Mouse (Mus musculus) CH12.LX (cell line): Measurements from ENCODE around the gene 1300017J02Rik. TPM values are rescaled to one million over a fixed set of nuclear protein-coding genes. Genes with fewer than 3 reads are reported as not detected.
A peak's percentile ranks its signal among the peaks of the same experiment; 100 is the strongest.

Source experiments
- DNase-seq: peaks from one replicate; pipeline ENCODE4 v3.0.0-alpha.2; 2013; ENCODE audit errors: extremely low read depth
- H3K27ac ChIP-seq: 2 replicates; pipeline ENCODE4 v1.5.1; 2012; ENCODE audit warnings: low read depth, mild to moderate bottlenecking, control low read depth, moderate library complexity; ENCODE audit not compliant: insufficient read depth
- H3K27me3 ChIP-seq: replicated peaks from 2 replicates; pipeline ENCODE3; 2012; ENCODE audit warnings: inconsistent platforms
- H3K36me3 ChIP-seq, 2 experiments: replicated peaks in 1 of 2; 2 replicates each; pipeline versions ENCODE3 to v1.6.1; 2012; ENCODE audit warnings: inconsistent platforms in 1 of 2, low read length in 1 of 2, mild to moderate bottlenecking in 1 of 2, mixed read lengths in 1 of 2, moderate library complexity in 1 of 2; ENCODE audit not compliant: control insufficient read depth in 1 of 2, insufficient read depth in 1 of 2
- H3K4me1 ChIP-seq, 2 experiments: 2 replicates each; pipeline ENCODE4 v1.6.1; 2012; ENCODE audit warnings: inconsistent platforms in 1 of 2, moderate library complexity in 1 of 2; ENCODE audit not compliant: insufficient read depth in 2 of 2, control insufficient read depth in 1 of 2
- H3K4me2 ChIP-seq: 2 replicates; pipeline ENCODE4 v1.6.1; 2012; ENCODE audit warnings: low read depth, mild to moderate bottlenecking, control low read depth; ENCODE audit not compliant: poor library complexity, insufficient read depth, severe bottlenecking
- H3K4me3 ChIP-seq, 3 experiments: fragments of 150-350 bp in 1 of 3; sonication (generic) in 1 of 3; replicated peaks in 1 of 3; 2 replicates each; pipeline versions ENCODE3 to v1.5.1; 2011 to 2012; ENCODE audit warnings: low read depth in 2 of 3, low read length in 2 of 3, mild to moderate bottlenecking in 2 of 3, moderate library complexity in 2 of 3, control low read depth in 1 of 3, improper control_type of control experiment in 1 of 3, inconsistent platforms in 1 of 3, mixed read lengths in 1 of 3; ENCODE audit not compliant: poor library complexity in 1 of 3
- H3K79me2 ChIP-seq: replicated peaks from 2 replicates; pipeline ENCODE4 v1.6.1; 2012; ENCODE audit warnings: mild to moderate bottlenecking, moderate library complexity; ENCODE audit not compliant: control insufficient read depth, poor library complexity, insufficient read depth, severe bottlenecking; ENCODE audit errors: extremely low read depth
- H3K9ac ChIP-seq: 2 replicates; pipeline ENCODE4 v1.6.1; 2012; ENCODE audit warnings: low read depth, mild to moderate bottlenecking, control low read depth, moderate library complexity; ENCODE audit not compliant: insufficient read depth
- H3K9me3 ChIP-seq: replicated peaks from 2 replicates; pipeline ENCODE3; 2012; ENCODE audit warnings: low read length, inconsistent platforms, mixed read lengths
- BHLHE40 ChIP-seq: IDR thresholded peaks from 2 replicates; pipeline ENCODE4 v1.6.1; 2011; ENCODE audit warnings: mild to moderate bottlenecking, low read depth, low read length, improper control_type of control experiment
- CHD1 ChIP-seq: IDR thresholded peaks from 2 replicates; pipeline ENCODE4 v1.6.1; 2012; ENCODE audit warnings: low read depth, low read length, improper control_type of control experiment, inconsistent platforms
- CHD2 ChIP-seq: IDR thresholded peaks from 2 replicates; pipeline ENCODE4 v1.6.1; 2011; ENCODE audit warnings: low read length, improper control_type of control experiment
- CTCF ChIP-seq, 2 experiments: IDR thresholded peaks in 1 of 2; conservative IDR thresholded peaks in 1 of 2; 2 replicates each; pipeline ENCODE4 v1.5.1; 2011 to 2012; ENCODE audit warnings: low read depth in 2 of 2, low read length in 2 of 2, improper control_type of control experiment in 1 of 2, inconsistent platforms in 1 of 2, mild to moderate bottlenecking in 1 of 2, moderate library complexity in 1 of 2
- E2F4 ChIP-seq: IDR thresholded peaks from 2 replicates; pipeline ENCODE4 v1.6.1; 2011; ENCODE audit warnings: low read depth, low read length, improper control_type of control experiment; ENCODE audit not compliant: insufficient replicate concordance
- GABPA ChIP-seq: IDR thresholded peaks from 2 replicates; pipeline ENCODE4 v1.6.1; 2012; ENCODE audit warnings: low read depth, low read length, improper control_type of control experiment, inconsistent platforms; ENCODE audit not compliant: insufficient replicate concordance
- HCFC1 ChIP-seq: IDR thresholded peaks from 2 replicates; pipeline ENCODE4 v1.6.1; 2012; ENCODE audit warnings: low read depth, mild to moderate bottlenecking, inconsistent platforms, low read length, improper control_type of control experiment
- IRF4 ChIP-seq: IDR thresholded peaks from 2 replicates; pipeline ENCODE4 v1.6.1; 2014; ENCODE audit warnings: low read depth, mild to moderate bottlenecking, inconsistent platforms, low read length, improper control_type of control experiment
- KAT2A ChIP-seq: IDR thresholded peaks from 2 replicates; pipeline ENCODE4 v1.6.1; 2012; ENCODE audit warnings: low read length, improper control_type of control experiment, inconsistent platforms; ENCODE audit not compliant: insufficient replicate concordance
- MAFK ChIP-seq: IDR thresholded peaks from 2 replicates; pipeline ENCODE4 v1.6.1; 2011; ENCODE audit warnings: low read length, improper control_type of control experiment; ENCODE audit not compliant: insufficient replicate concordance
- MAX ChIP-seq: IDR thresholded peaks from 2 replicates; pipeline ENCODE4 v1.6.1; 2011; ENCODE audit warnings: low read length, improper control_type of control experiment
- MXI1 ChIP-seq: IDR thresholded peaks from 2 replicates; pipeline ENCODE4 v1.6.1; 2011; ENCODE audit warnings: mild to moderate bottlenecking, low read depth, low read length, improper control_type of control experiment
- MYC ChIP-seq: IDR thresholded peaks from 2 replicates; pipeline ENCODE4 v1.6.1; 2011; ENCODE audit warnings: low read depth, mild to moderate bottlenecking, improper control_type of control experiment, low read length
- NRF1 ChIP-seq: IDR thresholded peaks from 2 replicates; pipeline ENCODE4 v1.6.1; 2014; ENCODE audit warnings: low read depth, mild to moderate bottlenecking, inconsistent platforms, low read length, improper control_type of control experiment, moderate library complexity
- PAX5 ChIP-seq: IDR thresholded peaks from 2 replicates; pipeline ENCODE4 v1.6.1; 2012; ENCODE audit warnings: low read length, inconsistent platforms, mixed read lengths
- POLR2A ChIP-seq: IDR thresholded peaks from 2 replicates; pipeline ENCODE4 v1.6.1; 2011; ENCODE audit warnings: low read depth, mild to moderate bottlenecking, improper control_type of control experiment, low read length
- POLR2AphosphoS2 ChIP-seq: IDR thresholded peaks from 2 replicates; pipeline ENCODE4 v1.6.1; 2011; ENCODE audit warnings: low read depth, low read length, improper control_type of control experiment
- SIN3A ChIP-seq: IDR thresholded peaks from 2 replicates; pipeline ENCODE4 v1.6.1; 2012; ENCODE audit warnings: low read length, improper control_type of control experiment, inconsistent platforms
- SMC3 ChIP-seq: IDR thresholded peaks from 2 replicates; pipeline ENCODE4 v1.6.1; 2011; ENCODE audit warnings: low read depth, low read length, improper control_type of control experiment
- TBP ChIP-seq: conservative IDR thresholded peaks from 2 replicates; pipeline ENCODE4 v1.6.1; 2011; ENCODE audit warnings: low read depth, low read length, improper control_type of control experiment
- UBTF ChIP-seq: IDR thresholded peaks from 2 replicates; pipeline ENCODE4 v1.6.1; 2012; ENCODE audit warnings: low read depth, mild to moderate bottlenecking, inconsistent platforms, low read length, improper control_type of control experiment, moderate library complexity
- USF1 ChIP-seq: IDR thresholded peaks from 2 replicates; pipeline ENCODE4 v1.6.1; 2014; ENCODE audit warnings: low read depth, mild to moderate bottlenecking, inconsistent platforms, low read length, improper control_type of control experiment
- USF2 ChIP-seq: conservative IDR thresholded peaks from 2 replicates; pipeline ENCODE4 v1.6.1; 2011; ENCODE audit warnings: low read depth, low read length, improper control_type of control experiment
- ZKSCAN1 ChIP-seq: IDR thresholded peaks from 2 replicates; pipeline ENCODE4 v1.6.1; 2012; ENCODE audit warnings: low read depth, inconsistent platforms, low read length, improper control_type of control experiment, borderline replicate concordance
- ZMIZ1 ChIP-seq: IDR thresholded peaks from 2 replicates; pipeline ENCODE4 v1.6.1; 2012; ENCODE audit warnings: low read depth, mild to moderate bottlenecking, inconsistent platforms, low read length, improper control_type of control experiment
- ZNF384 ChIP-seq: IDR thresholded peaks from 2 replicates; pipeline ENCODE4 v1.6.1; 2012; ENCODE audit warnings: low read depth, low read length, improper control_type of control experiment, inconsistent platforms
- dilution Hi-C: fragments of 300-500 bp; cut with MboI; formaldehyde crosslinking; loops from 2 replicates; pipeline ENCODE4 v1.14.3; 2020; ENCODE audit warnings: low sequenced_read_pairs; ENCODE audit not compliant: extremely low pct_unique_long_range_greater_than_20kb, extremely low pct_ligation_motif_present
- in situ Hi-C: fragments of 300-500 bp; cut with MboI; formaldehyde crosslinking; loops from 3 replicates; pipeline ENCODE4 v1.14.3; 2019; ENCODE audit warnings: low sequenced_read_pairs, low pct_ligation_motif_present, low pct_unique_long_range_greater_than_20kb, mixed read lengths
- polyA plus RNA-seq: library from polyadenylated mRNA; unstranded; fragments of >175 nt; gene quantifications from 2 replicates; pipeline ENCODE4 v1.2.1, GENCODE M21; 2012; ENCODE audit warnings: low read depth; ENCODE audit not compliant: insufficient read length
- total RNA-seq, 2 experiments: library from RNA; depleted of rRNA; stranded (reverse); fragments of 300-350 nt in 1 of 2; fragments of >200 nt in 1 of 2; gene quantifications; 2 replicates each; pipeline ENCODE4 v1.2.3; 2012 to 2014

The 1300017J02Rik gene
- total and polyA plus RNA-seq, 3 experiments = 0.59 to 0.81 TPM; not detected in 1

DNA sequence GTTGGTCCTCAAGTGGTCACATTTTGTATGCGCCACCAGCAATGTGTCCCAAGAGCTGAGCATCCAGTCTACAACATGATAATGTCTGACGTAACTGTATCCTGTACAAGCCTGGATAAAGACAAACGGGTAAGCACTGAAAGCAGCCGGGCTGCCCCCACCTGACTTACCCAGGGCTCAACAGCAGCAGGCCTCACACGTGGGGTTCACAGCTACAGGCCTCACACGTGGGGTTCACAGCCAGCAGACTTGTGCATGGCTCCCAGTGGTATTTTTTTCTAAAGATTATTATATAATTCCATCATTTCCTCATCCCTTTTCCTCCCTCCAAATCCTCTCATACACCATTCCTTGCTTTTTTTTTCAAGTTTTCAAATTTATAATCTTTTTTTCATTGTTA, 5.0 kb upstream of the 1300017J02Rik start:
- DNase-seq = no peak
- Histone ChIP-seq H3K27ac (no peak overlapping the region), H3K79me2 (peaks cover 37% of the 10 kb centered on the region), H3K36me3 (peaks cover 34 to 72% of the 10 kb centered on the region in 2 experiments), H3K4me1 (peaks cover 0 to 19% of the 10 kb centered on the region in 2 experiments; a peak in 2 of 4 replicates), H3K9me3 (no peaks in the 10 kb centered on the region), H3K9ac (no peak overlapping the region), H3K4me2 (no peak overlapping the region), H3K4me3 (no peak overlapping the region), H3K27me3 (no peaks in the 10 kb centered on the region)
- TF ChIP-seq IRF4 (no peak), MYC (no peak), TBP (no peak)
- in situ Hi-C loops (loop anchor here (5.0 kb wide), 1 partner anchor 88 kb away; no protein-coding TSS in a partner anchor), dilution Hi-C loops (no loop called here)

DNA sequence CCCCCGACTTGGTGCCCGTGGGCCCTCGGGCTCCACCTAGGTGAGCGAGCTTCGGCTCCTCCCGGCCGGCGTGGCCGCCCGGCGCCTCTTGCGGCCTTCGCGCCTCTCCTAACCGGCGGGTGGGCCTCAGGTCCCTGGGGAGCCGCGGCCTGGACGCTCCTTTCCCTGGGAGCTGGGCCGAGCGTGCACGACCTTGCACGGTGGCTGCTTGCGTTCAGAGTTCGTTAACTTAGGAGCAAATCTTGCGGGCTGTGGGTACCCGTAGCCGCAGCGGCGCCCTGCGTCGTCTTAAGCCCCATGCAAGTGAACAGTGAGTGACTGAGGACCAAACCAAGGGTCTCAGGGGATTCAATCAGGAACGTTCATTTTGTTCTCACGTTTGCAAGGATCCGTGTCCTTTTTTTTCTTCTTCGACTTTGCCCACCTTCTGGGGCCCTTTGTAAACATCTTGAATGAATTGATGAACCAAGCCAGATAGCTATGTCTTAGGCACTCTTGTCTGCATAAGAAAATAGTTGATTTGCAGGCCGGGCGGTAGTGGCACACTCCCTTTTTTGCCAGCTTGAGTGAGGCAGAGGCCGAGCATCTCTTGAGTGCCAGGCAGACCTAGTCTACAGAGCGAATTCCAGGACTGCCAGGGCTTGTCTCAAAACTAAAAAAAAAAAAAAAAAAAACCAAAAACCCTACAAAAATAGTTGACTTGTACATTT, 605 bp upstream of the 1300017J02Rik start:
- Histone ChIP-seq H3K4me3 (peak overlapping the region; percentile 51 to 80 (median 73)), H3K4me1 (peaks cover 0 to 26% of the 10 kb centered on the region in 2 experiments; a peak in 2 of 4 replicates), H3K4me2 (peak overlapping the region; percentile 57), H3K27me3 (no peaks in the 10 kb centered on the region), H3K9me3 (no peaks in the 10 kb centered on the region), H3K27ac (peak overlapping the region; percentile 66), H3K9ac (peak overlapping the region; percentile 70), H3K36me3 (peaks cover 10 to 57% of the 10 kb centered on the region in 2 experiments), H3K79me2 (peaks cover 33% of the 10 kb centered on the region)
- in situ Hi-C loops (loop anchor here (5.0 kb wide), 1 partner anchor 83 kb away; no protein-coding TSS in a partner anchor), dilution Hi-C loops (no loop called here)
- TF ChIP-seq PAX5 (no peak), NRF1 (no peak), ZNF384 (peak; percentile 5; the same call in 1 of the 2 replicates), CTCF (conservative IDR thresholded peaks at IDR 0.05 in 1 of 2, IDR thresholded peaks at IDR 0.05 in 1 of 2; ENCODE audit: low read depth in 2 of 2, low read length in 2 of 2) (no peak), KAT2A (0 out of 2 replicates have a peak, but pooled peaks have one; percentile 6), SMC3 (no peak), MAFK (no peak), IRF4 (no peak), UBTF (0 out of 2 replicates have a peak, but pooled peaks have one; percentile 44), POLR2AphosphoS2 (0 out of 2 replicates have a peak, but pooled peaks have one; percentile 5), USF2 (no peak), ZMIZ1 (no peak), MXI1 (peak; percentile 76; the same call in 1 of the 2 replicates), MAX (no peak), USF1 (no peak), SIN3A (peak; percentile 77), CHD2 (no peak), CHD1 (peak; percentile 81; the same call in 1 of the 2 replicates), ZKSCAN1 (no peak), GABPA (no peak), BHLHE40 (peak; percentile 36; the same call in 1 of the 2 replicates), POLR2A (no peak), HCFC1 (no peak), E2F4 (0 out of 2 replicates have a peak, but pooled peaks have one; percentile 24), TBP (no peak)
- peak; percentile 73 for DNase-seq
